Mouse (Mus musculus) embryonic facial prominence, embryonic 13.5 days (tissue): ENCODE measurements around the gene Vmp1. TPM values are rescaled to one million over a fixed set of nuclear protein-coding genes. Genes with fewer than 3 reads are reported as not detected.

ENCODE experiments used
- ATAC-seq: fragments of 200-750 bp; cut with Nextera tagmentation; 2 replicates; pipeline ENCODE4 v1.8.0; 2017; ENCODE audit warnings: low read depth; ENCODE audit not compliant: insufficient number of reproducible peaks, insufficient read depth, low FRiP score, low TSS enrichment
- H3K27ac ChIP-seq: fragments of 300-500 bp; sonication (generic); 2 replicates; pipeline ENCODE4 v1.5.1; 2015; ENCODE audit warnings: moderate library complexity, mild to moderate bottlenecking, inconsistent platforms
- H3K27me3 ChIP-seq: fragments of 300-500 bp; sonication (generic); 2 replicates; pipeline ENCODE4 v1.6.1; 2015; ENCODE audit warnings: mild to moderate bottlenecking, inconsistent platforms
- H3K36me3 ChIP-seq: fragments of 300-500 bp; sonication (generic); 2 replicates; pipeline ENCODE4 v1.6.1; 2015; ENCODE audit warnings: mild to moderate bottlenecking, inconsistent platforms
- H3K4me1 ChIP-seq: fragments of 300-500 bp; sonication (generic); 2 replicates; pipeline ENCODE4 v1.6.1; 2015; ENCODE audit warnings: inconsistent platforms
- H3K4me2 ChIP-seq: fragments of 300-500 bp; sonication (generic); 2 replicates; pipeline ENCODE4 v1.6.1; 2015; ENCODE audit warnings: moderate library complexity, mild to moderate bottlenecking, inconsistent platforms
- H3K4me3 ChIP-seq: fragments of 300-500 bp; sonication (generic); 2 replicates; pipeline ENCODE4 v1.5.1; 2015; ENCODE audit warnings: mild to moderate bottlenecking, inconsistent platforms
- H3K9ac ChIP-seq: fragments of 300-500 bp; sonication (generic); 2 replicates; pipeline ENCODE4 v1.6.1; 2015; ENCODE audit warnings: mild to moderate bottlenecking, inconsistent platforms
- H3K9me3 ChIP-seq: fragments of 300-500 bp; sonication (generic); 2 replicates; pipeline ENCODE4 v1.6.1; 2016; ENCODE audit warnings: inconsistent platforms
- WGBS: fragments of 180-500 bp; shearing (Covaris S2); methylation state at CpG from one replicate; pipeline ENCODE4 v1.1.7; 2015; ENCODE audit warnings: mixed read lengths; 5-methylcytosine and 5-hydroxymethylcytosine counted together
- polyA plus RNA-seq: library from polyadenylated mRNA; unstranded; fragments of >200 nt; fragmentation: Nextera tagmentation; extraction: Ambion mirVana; gene quantifications from 2 replicates; pipeline ENCODE4 v1.2.1, GENCODE M21; 2015

Gene Vmp1
- polyA plus RNA-seq, 1 experiment from 2014 or later, result 86.1 TPM

DNA sequence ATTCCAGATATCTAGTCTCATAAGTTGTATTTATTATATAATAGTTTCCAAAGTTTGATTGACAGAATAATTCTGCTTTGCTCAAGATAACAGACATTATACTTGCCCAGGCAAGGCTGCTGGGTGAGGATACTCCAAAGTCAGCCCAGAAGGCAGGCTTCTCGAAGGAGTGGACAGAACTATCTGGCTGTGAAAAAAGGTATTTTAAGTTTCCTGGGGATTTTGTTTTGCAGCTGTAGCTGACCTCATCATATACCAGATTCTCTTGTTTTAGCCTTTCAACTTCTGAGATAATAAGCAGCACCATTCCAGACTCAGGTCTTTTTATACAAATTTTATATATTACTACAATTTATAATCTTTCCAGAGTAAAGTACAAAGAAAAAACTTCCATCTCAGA lies 34.1 kb downstream of the Vmp1 start:
- ATAC-seq, result no peak
- Histone ChIP-seq H3K4me3 (no peak overlapping the region), H3K36me3 (no peaks in the 10 kb centered on the region), H3K27ac (no peak overlapping the region), H3K27me3 (no peaks in the 10 kb centered on the region), H3K9ac (no peak overlapping the region), H3K9me3 (no peaks in the 10 kb centered on the region), H3K4me1 (peaks cover 7% of the 10 kb centered on the region), H3K4me2 (no peak overlapping the region)
- WGBS, result 60% methylated on average over 1 of the region's 1 CpGs

DNA sequence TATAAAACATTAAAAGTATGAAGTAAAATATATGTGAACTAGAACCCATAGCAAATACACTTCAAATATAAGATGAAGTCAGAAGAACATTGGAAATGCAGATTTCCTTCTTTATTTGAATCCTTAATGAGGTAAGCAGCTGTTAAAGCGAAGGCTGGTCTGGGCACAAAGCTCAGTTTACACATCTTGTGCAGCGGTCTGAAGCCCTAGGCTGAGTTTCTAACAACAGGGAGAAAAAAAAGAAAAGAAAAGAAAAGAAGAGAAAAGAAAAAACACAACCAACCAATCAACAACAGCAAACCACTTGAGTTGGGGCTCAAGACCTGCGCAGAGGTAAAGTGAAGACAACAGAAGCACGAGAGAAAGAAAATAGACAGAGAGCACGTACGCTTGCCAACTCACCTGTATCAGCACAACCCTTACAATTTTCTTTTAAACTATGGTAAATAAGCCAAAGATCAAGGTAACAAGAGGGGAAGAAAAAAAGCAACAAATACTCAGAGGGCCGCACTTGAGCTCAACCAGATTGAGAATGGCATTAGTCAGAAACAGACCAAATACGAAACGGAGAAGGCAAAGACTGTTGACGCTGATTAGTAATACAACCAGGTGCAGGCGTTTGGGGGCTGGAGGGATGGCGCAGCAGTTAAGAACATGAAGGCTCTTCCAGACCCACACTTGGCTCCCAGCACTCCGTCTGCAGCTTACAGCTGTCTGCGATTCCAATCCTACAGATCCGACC lies 35.8 kb downstream of the Vmp1 start:
- WGBS, result 68% methylated on average over 15 of the region's 15 CpGs
- 0 out of 2 replicates have a peak overlapping the region, but pooled peaks have one; percentile 28 for H3K27ac ChIP-seq

DNA sequence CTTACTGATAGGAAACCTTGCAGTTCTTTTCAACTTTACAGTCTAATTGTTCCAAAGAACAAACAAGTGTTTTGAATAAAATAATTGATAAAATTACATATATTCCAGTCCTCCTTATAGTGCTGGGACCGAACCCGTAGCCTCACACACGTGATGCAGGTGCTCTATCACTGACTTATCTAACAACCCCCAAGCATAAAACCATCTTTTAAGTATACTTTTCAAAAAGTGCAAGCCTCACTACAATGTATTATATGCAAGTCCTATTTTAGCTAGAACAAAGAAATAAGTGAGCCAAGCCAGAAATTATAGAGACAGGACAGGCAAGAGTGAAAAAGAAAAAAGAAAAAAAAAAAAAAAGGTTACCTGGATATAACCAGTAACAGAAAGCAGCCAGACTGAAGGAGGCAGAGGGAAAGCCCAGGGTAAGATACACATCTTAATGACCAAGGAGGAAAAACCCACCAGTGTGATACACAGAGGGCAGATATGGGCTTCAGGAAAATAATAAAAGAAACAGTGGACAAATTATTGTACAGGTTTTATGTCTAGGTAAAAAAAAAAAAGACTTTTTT lies 36.7 kb downstream of the Vmp1 start:
- Histone ChIP-seq H3K36me3 (peaks cover 9% of the 10 kb centered on the region), H3K4me3 (no peak overlapping the region), H3K9ac (no peak overlapping the region), H3K4me1 (peaks cover 7% of the 10 kb centered on the region), H3K9me3 (no peaks in the 10 kb centered on the region), H3K4me2 (no peak overlapping the region), H3K27me3 (no peaks in the 10 kb centered on the region), H3K27ac (no peak overlapping the region)
- 87% methylated on average over 3 of the region's 3 CpGs for WGBS
- no peak for ATAC-seq

More for the DNA sequence above, 35.8 kb downstream of the Vmp1 start:
- Histone ChIP-seq H3K9ac (no peak overlapping the region), H3K4me1 (peaks cover 7% of the 10 kb centered on the region), H3K27me3 (no peaks in the 10 kb centered on the region), H3K4me3 (no peak overlapping the region), H3K9me3 (no peaks in the 10 kb centered on the region), H3K4me2 (no peak overlapping the region), H3K36me3 (peaks cover 4% of the 10 kb centered on the region; the same call in 1 of the 2 replicates)
- ATAC-seq, result no peak

DNA sequence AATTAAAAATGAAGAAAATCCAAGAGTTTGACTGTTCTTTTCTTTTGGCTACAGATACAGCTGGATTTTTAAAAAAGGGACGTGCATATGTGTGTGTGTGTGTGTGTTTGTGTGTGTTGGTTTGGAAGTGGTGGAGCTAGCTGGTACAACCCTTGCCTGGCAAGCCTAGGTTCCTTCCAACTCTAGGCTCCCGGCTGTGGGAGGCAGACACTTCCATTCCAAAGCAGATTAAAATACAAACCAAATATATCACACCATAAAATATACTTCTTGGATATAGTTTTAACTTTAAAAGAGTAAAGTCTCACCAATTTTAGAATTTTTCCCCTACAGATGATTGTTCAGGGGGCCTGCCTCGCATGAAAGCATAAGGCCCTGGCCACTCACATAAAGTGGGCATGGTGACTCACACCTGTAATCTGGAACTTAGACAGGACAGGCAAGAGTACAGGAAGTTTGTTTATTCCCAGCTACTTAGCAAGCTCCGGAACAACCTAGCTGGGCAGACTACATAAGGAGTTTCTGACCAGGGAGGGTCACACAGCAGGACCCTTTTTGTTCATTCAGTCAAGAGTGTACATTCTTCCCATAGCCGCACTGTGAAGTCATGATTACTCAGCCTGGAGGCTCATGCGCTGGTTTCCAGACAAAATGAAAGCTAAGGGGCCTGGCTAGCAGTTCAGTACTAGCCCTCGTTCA lies 37.4 kb downstream of the Vmp1 start:
- Histone ChIP-seq H3K9me3 (no peaks in the 10 kb centered on the region), H3K27me3 (no peaks in the 10 kb centered on the region), H3K4me1 (peaks cover 7% of the 10 kb centered on the region), H3K36me3 (peaks cover 12% of the 10 kb centered on the region), H3K9ac (no peak overlapping the region), H3K27ac (no peak overlapping the region), H3K4me2 (no peak overlapping the region), H3K4me3 (no peak overlapping the region)
- ATAC-seq, result no peak
- 73% methylated on average over 7 of the region's 7 CpGs for WGBS

DNA sequence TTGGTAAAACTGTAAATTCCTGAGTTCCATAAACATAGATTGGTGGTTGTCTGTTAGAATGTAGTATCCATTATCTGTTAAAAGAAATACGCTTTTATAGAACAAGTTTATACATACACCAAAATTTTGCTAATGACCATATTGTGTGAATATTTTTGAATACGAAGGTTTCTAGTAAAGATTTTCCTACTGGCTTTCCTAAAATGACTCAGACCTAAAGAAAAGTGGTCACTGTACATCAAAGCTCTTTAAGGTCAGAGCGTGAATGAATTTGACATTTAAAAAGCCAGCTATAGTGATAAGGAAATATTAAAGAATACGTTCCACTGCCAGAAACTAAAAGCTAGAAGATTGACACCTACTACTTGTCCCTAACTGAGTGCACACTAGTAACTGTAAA lies 39.1 kb downstream of the Vmp1 start:
- Histone ChIP-seq H3K9me3 (no peaks in the 10 kb centered on the region), H3K4me1 (peaks cover 7% of the 10 kb centered on the region), H3K4me3 (no peak overlapping the region), H3K4me2 (no peak overlapping the region), H3K27me3 (no peaks in the 10 kb centered on the region), H3K36me3 (peaks cover 17% of the 10 kb centered on the region), H3K27ac (no peak overlapping the region), H3K9ac (no peak overlapping the region)
- ATAC-seq, result no peak
- WGBS, result 94% methylated on average over 4 of the region's 4 CpGs

DNA sequence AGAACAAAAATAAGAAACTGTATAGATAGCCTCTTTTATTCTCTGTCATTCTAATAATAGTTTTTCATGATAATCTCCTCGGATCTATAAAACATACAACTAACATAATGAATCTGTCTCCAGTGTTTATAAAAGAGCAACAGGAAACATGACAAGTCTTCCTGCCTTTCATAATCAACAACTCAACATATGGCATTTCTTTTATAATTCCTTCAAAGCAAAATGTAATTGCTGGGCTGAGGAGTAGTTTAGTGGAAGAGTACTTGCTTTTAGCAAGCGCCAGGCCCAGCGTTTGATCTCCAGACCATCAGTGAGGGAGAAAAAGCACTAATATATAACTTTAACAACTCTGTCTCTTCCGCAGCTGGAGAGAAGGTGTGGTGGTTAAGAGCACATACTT lies 41.9 kb downstream of the Vmp1 start:
- 82% methylated on average over 4 of the region's 4 CpGs for WGBS
- Histone ChIP-seq H3K27ac (no peak overlapping the region), H3K9me3 (no peaks in the 10 kb centered on the region), H3K4me3 (no peak overlapping the region), H3K4me1 (no peaks in the 10 kb centered on the region), H3K36me3 (peaks cover 17% of the 10 kb centered on the region), H3K4me2 (no peak overlapping the region), H3K27me3 (no peaks in the 10 kb centered on the region), H3K9ac (no peak overlapping the region)
- no peak for ATAC-seq

DNA sequence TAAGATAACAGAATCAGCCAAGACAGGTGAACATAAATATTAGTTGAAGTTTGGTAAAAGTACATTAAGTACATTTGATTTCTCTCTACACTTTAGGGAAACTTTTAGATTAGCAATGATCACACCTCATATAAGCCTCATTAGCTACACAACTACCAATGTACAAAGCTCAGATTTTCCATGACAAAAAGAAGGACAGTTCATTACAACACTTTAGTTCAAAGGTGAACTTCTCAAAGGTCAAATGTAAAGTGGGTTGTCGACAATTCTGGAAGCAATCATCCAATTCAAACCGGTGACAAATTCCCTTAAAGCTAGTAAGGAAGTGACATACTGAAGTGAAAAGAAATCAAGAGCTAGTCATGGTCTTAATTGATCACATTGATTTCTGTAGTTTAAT lies 45.9 kb downstream of the Vmp1 start:
- H3K27me3 ChIP-seq, result no peaks in the 10 kb centered on the region
- no peak overlapping the region for H3K9ac ChIP-seq
- H3K4me1 ChIP-seq, result no peaks in the 10 kb centered on the region
- peaks cover 26% of the 10 kb centered on the region for H3K36me3 ChIP-seq
- 50% methylated on average over 2 of the region's 2 CpGs for WGBS
- no peak overlapping the region for H3K4me3 ChIP-seq
- no peak for ATAC-seq
- no peaks in the 10 kb centered on the region for H3K9me3 ChIP-seq
- no peak overlapping the region for H3K4me2 ChIP-seq
- H3K27ac ChIP-seq, result no peak overlapping the region

DNA sequence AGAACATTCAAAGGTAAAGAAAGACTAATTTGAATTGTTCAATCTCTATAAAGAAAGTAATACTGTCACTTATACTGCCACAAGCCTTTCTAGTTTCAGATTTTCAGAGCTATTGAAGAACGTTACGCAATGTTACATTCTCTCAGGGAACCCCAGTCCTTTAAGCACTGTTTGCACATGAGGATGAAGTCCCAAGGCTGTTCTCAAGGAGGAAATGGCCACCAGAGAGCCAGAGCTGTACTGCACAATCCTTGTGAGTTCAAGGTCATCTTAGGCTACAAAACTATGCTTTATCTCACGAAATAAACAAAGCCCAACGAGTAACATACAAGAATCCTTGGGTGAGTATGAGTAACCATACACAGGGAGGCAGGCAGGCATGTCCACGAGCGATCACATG lies 49.2 kb downstream of the Vmp1 start:
- 91% methylated on average over 6 of the region's 6 CpGs for WGBS
- no peaks in the 10 kb centered on the region for H3K9me3 ChIP-seq
- ATAC-seq, result no peak
- no peak overlapping the region for H3K27ac ChIP-seq
- H3K4me3 ChIP-seq, result no peak overlapping the region
- H3K27me3 ChIP-seq, result no peaks in the 10 kb centered on the region
- H3K4me1 ChIP-seq, result no peaks in the 10 kb centered on the region
- peaks cover 24% of the 10 kb centered on the region for H3K36me3 ChIP-seq
- H3K9ac ChIP-seq, result no peak overlapping the region
- H3K4me2 ChIP-seq, result no peak overlapping the region

DNA sequence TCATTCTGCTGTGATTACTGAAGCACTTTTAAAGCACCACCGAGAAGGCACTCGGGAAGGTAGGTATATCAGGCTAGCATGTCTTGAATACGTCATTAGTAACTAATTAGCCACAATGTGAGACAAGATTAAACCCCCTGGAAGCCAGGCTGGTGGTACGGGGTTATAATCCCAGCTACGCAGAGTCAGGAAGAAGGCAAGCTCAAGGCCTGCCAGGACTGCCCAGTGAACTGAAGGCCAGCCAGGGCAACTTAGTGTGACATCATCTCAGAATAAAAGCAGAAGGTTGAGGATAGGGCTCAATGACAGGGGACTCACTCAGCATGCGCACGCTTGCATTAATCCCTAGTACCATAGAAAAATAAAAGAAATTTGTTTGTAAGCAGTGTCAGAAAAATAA lies 53.7 kb downstream of the Vmp1 start:
- no peak for ATAC-seq
- 88% methylated on average over 7 of the region's 7 CpGs for WGBS

DNA sequence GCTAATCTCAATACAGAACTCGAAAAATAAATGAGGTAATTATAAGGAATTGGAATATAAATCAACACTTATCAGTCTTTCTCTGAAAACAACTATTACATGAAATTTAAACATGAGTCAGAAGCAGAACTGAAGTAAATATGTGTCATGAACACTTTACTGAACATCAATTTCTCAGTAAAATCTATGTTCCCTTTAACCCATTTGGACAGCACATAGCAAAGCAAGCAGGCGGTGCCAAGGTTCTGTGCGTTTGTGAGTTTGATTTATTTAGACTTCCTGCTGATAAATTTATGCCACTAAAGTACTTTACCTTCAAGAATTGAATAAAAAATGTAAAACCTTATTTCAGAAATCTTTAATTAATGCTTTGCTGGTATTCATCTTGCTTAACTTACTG lies 54.2 kb downstream of the Vmp1 start:
- H3K4me2 ChIP-seq, result no peak overlapping the region
- no peaks in the 10 kb centered on the region for H3K9me3 ChIP-seq
- no peak overlapping the region for H3K27ac ChIP-seq
- 90% methylated on average over 3 of the region's 3 CpGs for WGBS
- peaks cover 18% of the 10 kb centered on the region for H3K36me3 ChIP-seq
- H3K4me1 ChIP-seq, result peaks cover 4% of the 10 kb centered on the region; the same call in 1 of the 2 replicates
- ATAC-seq, result no peak
- H3K27me3 ChIP-seq, result no peaks in the 10 kb centered on the region
- H3K4me3 ChIP-seq, result no peak overlapping the region
- no peak overlapping the region for H3K9ac ChIP-seq

More for the DNA sequence above, 53.7 kb downstream of the Vmp1 start:
- Histone ChIP-seq H3K4me3 (no peak overlapping the region), H3K4me1 (peaks cover 4% of the 10 kb centered on the region; the same call in 1 of the 2 replicates), H3K9me3 (no peaks in the 10 kb centered on the region), H3K4me2 (no peak overlapping the region), H3K9ac (no peak overlapping the region), H3K27ac (no peak overlapping the region), H3K27me3 (no peaks in the 10 kb centered on the region), H3K36me3 (peaks cover 23% of the 10 kb centered on the region)

DNA sequence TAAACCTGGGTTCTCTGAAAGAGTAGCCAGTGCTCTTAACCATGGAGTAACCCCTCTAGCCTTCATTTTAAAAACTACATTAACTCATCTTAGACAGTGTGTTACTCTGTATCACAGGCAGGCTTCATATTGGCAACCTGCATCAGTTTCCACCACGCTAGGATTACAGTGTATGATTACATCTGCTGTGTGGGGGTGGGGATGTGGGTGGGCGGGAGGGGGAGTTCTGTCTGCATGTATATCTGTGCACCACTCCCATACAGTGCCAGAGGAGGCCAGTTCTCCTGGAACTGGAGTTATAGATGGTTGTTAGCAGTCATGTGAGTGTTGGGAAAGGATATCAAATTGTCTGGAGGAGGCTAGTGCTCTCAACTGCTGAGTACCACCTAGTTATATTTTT lies 55.2 kb downstream of the Vmp1 start:
- Histone ChIP-seq H3K4me1 (peaks cover 11% of the 10 kb centered on the region), H3K27me3 (no peaks in the 10 kb centered on the region), H3K36me3 (peaks cover 13% of the 10 kb centered on the region; the same call in 1 of the 2 replicates), H3K27ac (no peak overlapping the region), H3K9ac (no peak overlapping the region), H3K4me2 (no peak overlapping the region), H3K9me3 (no peaks in the 10 kb centered on the region), H3K4me3 (no peak overlapping the region)
- ATAC-seq, result no peak
- WGBS, result 68% methylated on average over 2 of the region's 2 CpGs

DNA sequence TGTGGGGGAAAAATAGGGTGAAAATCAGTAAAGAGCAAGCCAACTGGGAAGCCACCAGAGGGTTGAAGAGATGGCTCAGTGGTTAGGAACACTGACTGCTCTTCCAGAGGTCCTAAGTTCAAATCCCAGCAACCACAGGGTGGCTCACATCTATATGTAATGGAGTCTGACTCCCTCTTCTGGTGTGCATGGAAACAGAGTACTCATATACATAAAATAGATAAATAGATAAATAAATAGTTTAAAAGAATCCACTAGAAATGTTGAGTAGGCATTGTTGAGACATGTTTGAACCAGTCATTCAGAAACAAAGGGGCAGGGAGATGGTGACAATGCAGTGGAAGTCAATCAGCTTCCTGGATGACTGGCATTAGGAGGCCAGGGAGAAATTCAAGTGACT lies 56.0 kb downstream of the Vmp1 start:
- no peak for ATAC-seq

More for the DNA sequence above, 56.0 kb downstream of the Vmp1 start:
- Histone ChIP-seq H3K27ac (no peak overlapping the region), H3K9ac (no peak overlapping the region), H3K36me3 (peaks cover 10% of the 10 kb centered on the region; the same call in 1 of the 2 replicates), H3K4me1 (peaks cover 15% of the 10 kb centered on the region), H3K4me3 (no peak overlapping the region), H3K27me3 (no peaks in the 10 kb centered on the region), H3K9me3 (no peaks in the 10 kb centered on the region), H3K4me2 (no peak overlapping the region)
